ENCODE assay signal across 17 mouse cellular contexts in genomic region chr13:112941879-112942330, GRCm38 (mm10). TPM values are rescaled to one million over a fixed set of nuclear protein-coding genes. Genes with fewer than 3 reads are reported as not detected.
A peak's percentile ranks its signal among the peaks of the same experiment; 100 is the strongest.
DNase-seq lines count a peak whose midpoint lies in the region; ATAC-seq and TF ChIP-seq lines count a peak whose summit lies in the region.
"Had no signal": no experiment of that assay in that cellular context is flagged by ENCODE, and none has a peak within 500 bp of the region (broad histone marks: within the 10 kb centered on the region; RNA-seq: fewer than 3 reads in every experiment).

No protein-coding gene starts in this region.

- H3K27me3 ChIP-seq in heart, embryonic 13.5 days (replicated peaks), result no peaks in the 10 kb centered on the region
- no peaks in the 10 kb centered on the region for H3K27me3 ChIP-seq in heart, adult 2 months (ENCODE audit: control insufficient read depth, insufficient read depth, low read length)
- H3K27me3 ChIP-seq in liver, embryonic 16.5 days (ENCODE audit: control insufficient read depth, insufficient read depth, low read depth, low read length), result no peaks in the 10 kb centered on the region

- H3K4me3 ChIP-seq in heart, embryonic 13.5 days, result no peak overlapping the region
- H3K4me3 ChIP-seq in heart, adult 2 months, result no peak overlapping the region
- no peak overlapping the region for H3K4me3 ChIP-seq in layer of hippocampus, adult 2 months
- 0 out of 2 replicates have a peak overlapping the region, but pooled peaks have one; percentile 3 for H3K4me3 ChIP-seq in liver, embryonic 16.5 days (ENCODE audit: low read depth, low read length)
- H3K4me3 ChIP-seq: limb, embryonic 10.5 days had no signal

- DNase-seq in heart, adult 2 months, result no peak
- peak; percentile 68 for DNase-seq in brain, adult 2 months (ENCODE audit: low read depth, low spot score)
- DNase-seq in layer of hippocampus, adult 2 months (ENCODE audit: low spot score in 2 of 2), result peak; percentile 54 to 65
- no peak for DNase-seq in gastrocnemius, adult 8-10 months (ENCODE audit: low spot score in 2 of 2)
- no peak for DNase-seq in adrenal gland, adult 2 months
- DNase-seq in embryo, embryonic 11 days, result no peak
- DNase-seq: adrenal gland, postnatal 10 days; cerebellum, adult 11 months; kidney, adult 8-10 months; lung, postnatal 10 days; thymus, adult 18-20 months had no signal

- TF ChIP-seq CTCF in heart, adult 2 months (IDR thresholded peaks at IDR 0.05), result no peak
- TF ChIP-seq CTCF in layer of hippocampus, adult 2 months (conservative IDR thresholded peaks at IDR 0.05), result no peak

- no peak for TF ChIP-seq EP300 in heart, adult 2 months (IDR thresholded peaks at IDR 0.05; ENCODE audit: insufficient read depth, low read depth, low read length)

- H3K9ac ChIP-seq in heart, embryonic 13.5 days, result no peak overlapping the region; the same call in 1 of the 2 replicates
- H3K9ac ChIP-seq in heart, adult 2 months (ENCODE audit: low read depth, low read length), result no peak overlapping the region
- H3K9ac ChIP-seq in liver, embryonic 16.5 days (ENCODE audit: low read depth, low read length), result no peak overlapping the region; the same call in 1 of the 2 replicates

- no peak for ATAC-seq in heart, embryonic 13.5 days (ENCODE audit: extremely low read depth, insufficient number of reproducible peaks, low FRiP score, low TSS enrichment)
- ATAC-seq in liver, embryonic 16.5 days (ENCODE audit: low read depth), result peak; percentile 62
- ATAC-seq: midbrain, embryonic 16.5 days had no signal

- H3K36me3 ChIP-seq in heart, embryonic 13.5 days, result peaks cover 75% of the 10 kb centered on the region
- no peaks in the 10 kb centered on the region for H3K36me3 ChIP-seq in heart, adult 2 months (ENCODE audit: control insufficient read depth, insufficient read depth, low read length)
- no peaks in the 10 kb centered on the region; the same call in 1 of the 2 replicates for H3K36me3 ChIP-seq in liver, embryonic 16.5 days (ENCODE audit: control insufficient read depth, insufficient read depth)

- no peak overlapping the region for H3K27ac ChIP-seq in heart, embryonic 13.5 days (replicated peaks)
- no peak overlapping the region for H3K27ac ChIP-seq in heart, adult 2 months
- peak overlapping the region; percentile 82 for H3K27ac ChIP-seq in layer of hippocampus, adult 2 months
- no peak overlapping the region for H3K27ac ChIP-seq in liver, embryonic 16.5 days (ENCODE audit: low read length)
- H3K27ac ChIP-seq: limb, embryonic 10.5 days had no signal

- H3K79me2 ChIP-seq in heart, adult 2 months (replicated peaks; ENCODE audit: control insufficient read depth, insufficient read depth, low read length), result no peaks in the 10 kb centered on the region

- H3K4me1 ChIP-seq in heart, embryonic 13.5 days, result peaks cover 7% of the 10 kb centered on the region; the same call in 1 of the 2 replicates
- H3K4me1 ChIP-seq in heart, adult 2 months (ENCODE audit: control insufficient read depth, insufficient read depth, low read length), result no peaks in the 10 kb centered on the region
- H3K4me1 ChIP-seq in liver, embryonic 16.5 days (ENCODE audit: control insufficient read depth, low read depth, low read length), result no peaks in the 10 kb centered on the region; the same call in 1 of the 2 replicates
- H3K4me1 ChIP-seq: limb, embryonic 10.5 days had no signal

- 26% methylated on average over 15 of the region's 15 CpGs for WGBS in heart, embryonic 13.5 days
- WGBS in heart, adult 2 months, result 65% methylated on average over 15 of the region's 15 CpGs
- 32% methylated on average over 15 of the region's 15 CpGs for WGBS in liver, embryonic 16.5 days (ENCODE audit: insufficient replicate concordance)

- no peak for TF ChIP-seq POLR2A in heart, adult 2 months (IDR thresholded peaks at IDR 0.05; ENCODE audit: insufficient read depth, low read depth, low read length)

- H3K9me3 ChIP-seq in heart, embryonic 13.5 days, result no peaks in the 10 kb centered on the region
- no peaks in the 10 kb centered on the region for H3K9me3 ChIP-seq in liver, embryonic 16.5 days (replicated peaks; ENCODE audit: control insufficient read depth, low read length)
- H3K9me3 ChIP-seq: limb, embryonic 10.5 days had no signal

- intact Hi-C loops in heart, adult 2 months (cut with DNase I), result no loop called here

- peak overlapping the region; percentile 46 for H3K4me2 ChIP-seq in heart, embryonic 13.5 days
- H3K4me2 ChIP-seq in liver, embryonic 16.5 days (ENCODE audit: low read depth, low read length), result peak overlapping the region; percentile 33

RNA-seq across cellular contexts. Expression of gene Dhx29, which starts 14.7 kb away (rescaled TPM):
- polyA plus RNA-seq in heart, embryonic 13.5 days (2015; fragmentation: Nextera tagmentation; extraction: Ambion mirVana), result 13.1 and 15.7 TPM in 2 replicates
- 10 to 100 TPM; 14.2 to 15.7 TPM for total RNA-seq in heart, adult 2 months (2021)
- polyA plus RNA-seq in heart, adult 2 months (2012; rRNA removed), result 3.3 and 6.7 TPM in 2 replicates
- total RNA-seq in layer of hippocampus, adult 2 months (2021), result 10 to 100 TPM; 23.5 to 26.0 TPM
- 4.2 and 4.9 TPM in 2 replicates for polyA plus RNA-seq in liver, embryonic 16.5 days (2015; fragmentation: Nextera tagmentation; extraction: Ambion mirVana)
- total RNA-seq in gastrocnemius, adult 8-10 months (2022), result 10 to 100 TPM; 15.3 to 16.8 (median 16.3) TPM
- 10 to 100 TPM; 17.7 to 19.4 TPM for total RNA-seq in adrenal gland, adult 2 months (2021)
- polyA plus RNA-seq in adrenal gland, adult 2 months (2012; rRNA removed), result 1.1 and 1.4 TPM in 2 replicates

RNA-seq across cellular contexts. Expression of gene Mtrex, which starts 14.7 kb away (rescaled TPM):
- 42.2 and 43.6 TPM in 2 replicates for polyA plus RNA-seq in heart, embryonic 13.5 days (2015; fragmentation: Nextera tagmentation; extraction: Ambion mirVana)
- total RNA-seq in heart, adult 2 months (2021), result 10 to 100 TPM; 24.7 to 28.5 TPM
- polyA plus RNA-seq in heart, adult 2 months (2012; rRNA removed), result 5.5 and 12.5 TPM in 2 replicates
- total RNA-seq in layer of hippocampus, adult 2 months (2021), result 10 to 100 TPM; 46.3 to 49.2 TPM
- 29.5 and 31.9 TPM in 2 replicates for polyA plus RNA-seq in liver, embryonic 16.5 days (2015; fragmentation: Nextera tagmentation; extraction: Ambion mirVana)
- total RNA-seq in gastrocnemius, adult 8-10 months (2022), result 10 to 100 TPM; 27.2 to 32.1 (median 28.2) TPM
- total RNA-seq in adrenal gland, adult 2 months (2021), result 10 to 100 TPM; 41.2 to 46.2 TPM
- polyA plus RNA-seq in adrenal gland, adult 2 months (2012; rRNA removed), result 1.3 and 1.4 TPM in 2 replicates

RNA-seq across cellular contexts. Expression of gene Ccno, which starts 45.7 kb away (rescaled TPM):
- polyA plus RNA-seq in heart, embryonic 13.5 days (2015; fragmentation: Nextera tagmentation; extraction: Ambion mirVana), result 0.20 and 0.24 TPM in 2 replicates
- total RNA-seq in heart, adult 2 months (2021), result under 1 TPM in 1 of 2 experiments, not detected in 1; 0.47 TPM
- polyA plus RNA-seq in heart, adult 2 months (2012; rRNA removed), result 0.35 and 0.51 TPM in 2 replicates
- 1 to 10 TPM; 6.3 to 7.4 TPM for total RNA-seq in layer of hippocampus, adult 2 months (2021)
- polyA plus RNA-seq in liver, embryonic 16.5 days (2015; fragmentation: Nextera tagmentation; extraction: Ambion mirVana), result 0.19 and 0.34 TPM in 2 replicates
- not detected for total RNA-seq in gastrocnemius, adult 8-10 months (2022)
- under 1 TPM; 0.55 TPM for total RNA-seq in adrenal gland, adult 2 months (2021)
- 1.7 and 2.5 TPM in 2 replicates for polyA plus RNA-seq in adrenal gland, adult 2 months (2012; rRNA removed)
- polyA plus RNA-seq: limb, embryonic 10.5 days had no signal

RNA-seq across cellular contexts. Expression of gene Mcidas, which starts 51.7 kb away (rescaled TPM):
- polyA plus RNA-seq in heart, embryonic 13.5 days (2015; fragmentation: Nextera tagmentation; extraction: Ambion mirVana), result not detected in 2 replicates
- total RNA-seq in heart, adult 2 months (2021), result not detected
- polyA plus RNA-seq in heart, adult 2 months (2012; rRNA removed), result 0.12 TPM in 1 of 2 replicates, not detected in the other
- total RNA-seq in layer of hippocampus, adult 2 months (2021), result under 1 TPM; 0.25 to 0.74 TPM
- polyA plus RNA-seq in liver, embryonic 16.5 days (2015; fragmentation: Nextera tagmentation; extraction: Ambion mirVana), result not detected in 2 replicates
- total RNA-seq in gastrocnemius, adult 8-10 months (2022), result not detected
- not detected for total RNA-seq in adrenal gland, adult 2 months (2021)
- polyA plus RNA-seq in adrenal gland, adult 2 months (2012; rRNA removed), result not detected in 2 replicates
- total RNA-seq: adrenal gland, postnatal 10 days; hematopoietic stem cell, adult 5-6 weeks; neutrophil, adult 5-6 weeks had no signal
- polyA plus RNA-seq: limb, embryonic 10.5 days had no signal

Comparison
In these comparisons a context has a peak if more than half of its experiments do, and no peak if none do; other contexts are left out.
1. DNase-seq: peak in brain, adult 2 months (single experiment) and layer of hippocampus, adult 2 months (2 of 2); none in heart, adult 2 months (0 of 2), gastrocnemius, adult 8-10 months (0 of 2), adrenal gland, adult 2 months (single experiment) and embryo, embryonic 11 days (single experiment).
2. RNA of gene Ccno, which starts 45.7 kb away (total RNA-seq): 6.3 to 7.4 TPM in layer of hippocampus, adult 2 months; 0.55 TPM in adrenal gland, adult 2 months, 0.47 TPM in heart, adult 2 months and not detected in gastrocnemius, adult 8-10 months; every median in the first group is over 4 times any median in the second.